Mouse (Mus musculus) hindbrain, postnatal 0 days (tissue): ENCODE measurements around the gene BC035947. TPM values are rescaled to one million over a fixed set of nuclear protein-coding genes. Genes with fewer than 3 reads are reported as not detected.

Experiments
- ATAC-seq: fragments of 200-750 bp; cut with Nextera tagmentation; 2 replicates; pipeline ENCODE4 v1.8.0; 2017; ENCODE audit warnings: mild to moderate bottlenecking, moderate TSS enrichment, moderate library complexity
- DNase-seq: peaks from one replicate; pipeline ENCODE4 v3.0.0-alpha.2; 2015; ENCODE audit warnings: low spot score
- H3K27ac ChIP-seq: fragments of 300-500 bp; sonication (generic); 2 replicates; pipeline ENCODE4 v1.5.1; 2014; ENCODE audit warnings: mild to moderate bottlenecking
- H3K27me3 ChIP-seq: fragments of 300-500 bp; sonication (generic); 2 replicates; pipeline ENCODE4 v1.6.1; 2014; ENCODE audit warnings: low read length, mixed read lengths; ENCODE audit not compliant: insufficient read depth
- H3K36me3 ChIP-seq: fragments of 300-500 bp; sonication (generic); 2 replicates; pipeline ENCODE4 v1.6.1; 2014; ENCODE audit warnings: low read length, mixed read lengths; ENCODE audit not compliant: insufficient read depth
- H3K4me1 ChIP-seq: fragments of 300-500 bp; sonication (generic); 2 replicates; pipeline ENCODE4 v1.6.1; 2014; ENCODE audit warnings: antibody characterized with exemption, low read length, mixed read lengths; ENCODE audit not compliant: insufficient read depth
- H3K4me2 ChIP-seq: fragments of 300-500 bp; sonication (generic); 2 replicates; pipeline ENCODE4 v1.6.1; 2014; ENCODE audit warnings: low read depth, mild to moderate bottlenecking, low read length, moderate library complexity, mixed read lengths
- H3K4me3 ChIP-seq: fragments of 300-500 bp; sonication (generic); 2 replicates; pipeline ENCODE4 v1.5.1; 2014; ENCODE audit warnings: low read length
- H3K9ac ChIP-seq: fragments of 300-500 bp; sonication (generic); replicated peaks from 2 replicates; pipeline ENCODE4 v1.6.1; 2014; ENCODE audit warnings: mild to moderate bottlenecking, low read length, moderate library complexity, mixed read lengths
- H3K9me3 ChIP-seq: fragments of 300-500 bp; sonication (generic); 2 replicates; pipeline ENCODE4 v1.6.1; 2016; ENCODE audit warnings: low read length, mixed read lengths
- CTCF ChIP-seq: IDR thresholded peaks from 2 replicates; pipeline ENCODE4 v1.5.1; 2016; ENCODE audit warnings: antibody characterized with exemption, control low read depth, low read depth
- WGBS: fragments of 180-500 bp; shearing (Covaris S2); extraction: QIAGEN DNeasy Blood & Tissue Kit; methylation state at CpG from one replicate; pipeline ENCODE4 v1.1.7; 2014; 5-methylcytosine and 5-hydroxymethylcytosine counted together
- polyA plus RNA-seq: library from polyadenylated mRNA; unstranded; fragments of >200 nt; fragmentation: Nextera tagmentation; extraction: Ambion mirVana; gene quantifications from 2 replicates; pipeline ENCODE4 v1.2.1, GENCODE M21; 2015
- total RNA-seq: library from RNA; depleted of rRNA; stranded (reverse); fragments of >200 nt; gene quantifications from 2 replicates; pipeline ENCODE4 v1.2.3, GENCODE M21; 2014; rRNA removed

The BC035947 gene
- total and polyA plus RNA-seq, 2 experiments from 2014 or later = 0.89 TPM

GRCm38 (mm10) chr1:78454659-78455058 is 57.3 kb downstream of the BC035947 start:
- no peak overlapping the region for H3K27ac ChIP-seq
- no peak overlapping the region for H3K9ac ChIP-seq
- DNase-seq (peak; percentile 82), ATAC-seq (peak; percentile 56)
- peak; percentile 90 for TF ChIP-seq CTCF
- no peak overlapping the region for H3K4me3 ChIP-seq
- 28% methylated on average over 7 of the region's 7 CpGs for WGBS
- H3K4me1 ChIP-seq = no peaks in the 10 kb centered on the region
- no peak overlapping the region for H3K4me2 ChIP-seq
- H3K27me3 ChIP-seq = no peaks in the 10 kb centered on the region
- peaks cover 20% of the 10 kb centered on the region for H3K36me3 ChIP-seq
- no peaks in the 10 kb centered on the region for H3K9me3 ChIP-seq

- 78% methylated on average over 8 of the region's 8 CpGs for WGBS
- DNase-seq (no peak), ATAC-seq (no peak)
- Histone ChIP-seq H3K9me3 (no peaks in the 10 kb centered on the region), H3K27ac (no peak overlapping the region), H3K4me1 (no peaks in the 10 kb centered on the region), H3K36me3 (peaks cover 20% of the 10 kb centered on the region), H3K4me3 (no peak overlapping the region), H3K4me2 (no peak overlapping the region), H3K9ac (no peak overlapping the region), H3K27me3 (no peaks in the 10 kb centered on the region)
- no peak for TF ChIP-seq CTCF
Measured at GRCm38 (mm10) chr1:78453886-78454285, 58.1 kb downstream of the BC035947 start.

DNA sequence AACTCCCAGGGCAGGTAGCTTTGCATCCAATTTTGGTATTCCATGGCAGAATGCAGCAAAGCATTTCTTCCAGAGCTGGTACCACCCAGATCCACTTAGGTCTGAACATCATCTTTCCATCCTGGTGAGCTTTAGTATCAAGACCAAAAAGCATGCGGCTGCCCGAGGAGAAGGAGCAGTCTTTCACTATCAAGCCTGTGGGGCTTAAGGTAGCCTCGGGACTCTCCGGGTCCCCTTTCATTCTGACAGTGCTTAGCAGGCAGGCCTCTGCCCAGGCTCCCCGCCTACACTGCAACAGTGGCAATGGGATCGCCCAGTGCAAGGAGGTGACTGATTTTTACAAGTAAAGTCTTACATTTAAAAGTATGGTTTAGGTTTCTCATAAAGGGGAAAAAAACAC is 59.4 kb downstream of the BC035947 start:
- Histone ChIP-seq H3K4me3 (no peak overlapping the region), H3K4me1 (no peaks in the 10 kb centered on the region), H3K27me3 (no peaks in the 10 kb centered on the region), H3K4me2 (no peak overlapping the region), H3K27ac (no peak overlapping the region), H3K9me3 (no peaks in the 10 kb centered on the region), H3K36me3 (peaks cover 14% of the 10 kb centered on the region), H3K9ac (no peak overlapping the region)
- WGBS = 89% methylated on average over 6 of the region's 6 CpGs
- no peak for ATAC-seq
- no peak for TF ChIP-seq CTCF
- no peak for DNase-seq

GRCm38 (mm10) chr1:78451070-78451854 is 60.7 kb downstream of the BC035947 start:
- 71% methylated on average over 12 of the region's 12 CpGs for WGBS
- H3K4me3 ChIP-seq = no peak overlapping the region
- peak overlapping the region; percentile 6; the same call in 1 of the 2 replicates for H3K27ac ChIP-seq
- no peak for ATAC-seq
- H3K9me3 ChIP-seq = no peaks in the 10 kb centered on the region
- TF ChIP-seq CTCF = no peak
- no peaks in the 10 kb centered on the region for H3K4me1 ChIP-seq
- no peaks in the 10 kb centered on the region for H3K27me3 ChIP-seq
- H3K36me3 ChIP-seq = peaks cover 13% of the 10 kb centered on the region
- H3K9ac ChIP-seq = no peak overlapping the region
- DNase-seq = peak; percentile 7
- H3K4me2 ChIP-seq = no peak overlapping the region

- no peak overlapping the region for H3K4me3 ChIP-seq
- 67% methylated on average over 1 of the region's 1 CpGs for WGBS
- no peak overlapping the region for H3K4me2 ChIP-seq
- H3K9ac ChIP-seq = no peak overlapping the region
- H3K36me3 ChIP-seq = peaks cover 20% of the 10 kb centered on the region
- no peak for TF ChIP-seq CTCF
- no peaks in the 10 kb centered on the region for H3K4me1 ChIP-seq
- H3K9me3 ChIP-seq = no peaks in the 10 kb centered on the region
- H3K27ac ChIP-seq = no peak overlapping the region
- no peak for DNase-seq
- 0 out of 2 replicates have a peak, but pooled peaks have one; percentile 38 for ATAC-seq
- H3K27me3 ChIP-seq = no peaks in the 10 kb centered on the region
Measured at GRCm38 (mm10) chr1:78448091-78448490, 63.9 kb downstream of the BC035947 start.

Other genes starting within 250 kb of the BC035947 start
- gene Sgpp2, start 201.8 kb downstream of the BC035947 start, total RNA-seq = 5.0 TPM in 2 replicates
- gene Sgpp2, start 201.8 kb downstream of the BC035947 start, polyA plus RNA-seq = 2.8 and 3.3 TPM in 2 replicates
- gene Farsb, start 23.3 kb downstream of the BC035947 start, total RNA-seq = 72.8 and 75.5 TPM in 2 replicates
- 123 and 129 TPM in 2 replicates for gene Farsb, start 23.3 kb downstream of the BC035947 start, polyA plus RNA-seq
- not detected in 2 replicates for gene Mogat1, start 1.2 kb downstream of the BC035947 start, total RNA-seq
- 0.49 and 0.91 TPM in 2 replicates for gene Mogat1, start 1.2 kb downstream of the BC035947 start, polyA plus RNA-seq
- 70.6 and 86.3 TPM in 2 replicates for gene Acsl3, start 145.7 kb upstream of the BC035947 start, total RNA-seq
- gene Acsl3, start 145.7 kb upstream of the BC035947 start, polyA plus RNA-seq = 79.2 and 88.9 TPM in 2 replicates
- 6.2 and 6.5 TPM in 2 replicates for gene Utp14b, start 145.9 kb upstream of the BC035947 start, total RNA-seq
- 3.0 and 3.2 TPM in 2 replicates for gene Utp14b, start 145.9 kb upstream of the BC035947 start, polyA plus RNA-seq